Mouse (Mus musculus) telencephalon, adult 2 months (tissue): ENCODE data around the gene Cyp8b1.
A peak's percentile ranks its signal among the peaks of the same experiment; 100 is the strongest.

ENCODE experiments used
- DNase-seq: peaks from one replicate; pipeline ENCODE4 v3.0.0-alpha.2; 2011; ENCODE audit warnings: low read depth, low spot score

Gene Cyp8b1

DNA sequence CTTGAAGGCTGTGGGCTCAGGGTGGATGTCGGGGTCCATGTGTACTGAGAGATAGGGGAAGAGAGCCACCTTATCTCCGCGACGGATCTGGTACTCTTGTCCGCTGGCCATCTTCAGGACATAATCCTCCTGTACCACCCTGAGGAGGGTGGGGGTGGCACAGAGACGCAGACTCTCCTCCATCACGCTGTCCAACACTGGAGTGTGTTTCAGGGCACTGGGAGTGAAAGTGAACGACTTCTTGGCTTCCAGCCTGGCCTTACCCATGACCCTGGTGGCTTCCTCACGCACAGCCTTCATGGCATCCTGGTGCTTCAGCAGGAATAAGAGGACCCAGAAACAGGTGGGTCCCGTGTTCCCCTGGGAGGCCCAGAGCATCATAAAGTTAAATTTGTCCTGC, 1.0 kb downstream of the Cyp8b1 start:
- no peak for DNase-seq

- DNase-seq: no peak
Measured at GRCm38 (mm10) chr9:121914226-121914757, 1.8 kb downstream of the Cyp8b1 start.

DNA sequence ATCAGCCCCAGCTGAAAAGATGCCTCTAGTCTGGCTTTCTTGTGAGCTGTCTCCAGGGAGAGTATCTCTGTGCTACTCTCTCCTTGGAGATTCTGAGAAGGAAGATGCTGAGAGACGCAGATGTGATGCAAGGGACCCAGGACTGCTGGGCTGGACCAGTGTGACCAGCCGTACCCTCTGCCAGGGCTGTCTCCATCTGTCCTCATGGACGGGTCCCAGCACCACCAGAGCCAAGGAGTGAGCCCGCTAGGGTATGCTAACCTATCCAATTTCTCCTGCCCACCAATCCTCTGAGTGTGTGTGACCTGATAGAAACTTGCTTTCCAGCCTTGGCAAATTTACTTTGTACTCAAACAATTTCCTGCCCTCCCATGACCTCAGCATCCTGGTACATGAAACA, 3.3 kb downstream of the Cyp8b1 start:
- no peak for DNase-seq

DNA sequence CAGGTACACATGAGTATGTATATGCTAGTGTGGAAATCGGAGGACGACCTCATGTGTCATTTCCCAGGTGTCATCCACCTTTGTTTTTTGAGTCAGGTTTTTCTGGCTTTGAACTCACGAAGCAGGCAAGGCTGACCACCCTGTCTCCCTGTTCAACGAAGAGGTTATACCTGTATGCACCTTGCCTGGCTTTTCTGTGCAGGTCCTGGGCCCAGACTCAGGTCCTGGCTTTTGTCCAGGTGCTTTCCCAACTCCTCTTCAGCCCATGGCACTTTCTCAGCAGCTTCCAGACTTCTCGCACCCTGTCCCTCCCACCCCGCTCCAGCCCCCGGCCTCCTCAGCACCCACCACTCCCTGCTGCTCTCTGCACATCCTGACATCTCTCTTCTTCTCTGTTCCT, 4.9 kb downstream of the Cyp8b1 start:
- DNase-seq: no peak

- no peak for DNase-seq
Measured at GRCm38 (mm10) chr9:121909635-121910034, 6.5 kb downstream of the Cyp8b1 start.

DNA sequence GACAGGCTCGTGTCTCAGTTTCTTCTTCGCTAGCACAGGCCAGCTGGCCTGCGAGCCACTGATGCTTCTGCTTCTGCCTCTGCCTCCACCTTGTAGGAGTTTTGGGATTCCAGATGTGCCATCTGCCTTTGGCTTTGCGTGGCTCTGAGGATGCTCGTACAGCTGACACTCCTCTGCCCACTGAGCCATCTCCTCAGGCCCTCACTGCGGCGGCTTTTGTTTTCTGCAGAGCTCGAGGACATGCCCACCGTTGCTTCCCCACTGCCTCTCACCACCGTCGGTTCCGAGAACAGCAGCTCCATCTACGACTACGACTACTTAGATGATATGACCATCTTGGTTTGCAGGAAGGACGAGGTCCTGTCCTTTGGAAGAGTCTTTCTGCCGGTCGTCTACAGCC, 7.8 kb downstream of the Cyp8b1 start:
- DNase-seq: no peak

- no peak for DNase-seq
Measured at GRCm38 (mm10) chr9:121907356-121908070, 8.6 kb downstream of the Cyp8b1 start.

GRCm38 (mm10) chr9:121906456-121906855, 9.6 kb downstream of the Cyp8b1 start:
- no peak for DNase-seq

- DNase-seq: peak; percentile 44
Measured at GRCm38 (mm10) chr9:121905556-121906185, 10.4 kb downstream of the Cyp8b1 start.

DNA sequence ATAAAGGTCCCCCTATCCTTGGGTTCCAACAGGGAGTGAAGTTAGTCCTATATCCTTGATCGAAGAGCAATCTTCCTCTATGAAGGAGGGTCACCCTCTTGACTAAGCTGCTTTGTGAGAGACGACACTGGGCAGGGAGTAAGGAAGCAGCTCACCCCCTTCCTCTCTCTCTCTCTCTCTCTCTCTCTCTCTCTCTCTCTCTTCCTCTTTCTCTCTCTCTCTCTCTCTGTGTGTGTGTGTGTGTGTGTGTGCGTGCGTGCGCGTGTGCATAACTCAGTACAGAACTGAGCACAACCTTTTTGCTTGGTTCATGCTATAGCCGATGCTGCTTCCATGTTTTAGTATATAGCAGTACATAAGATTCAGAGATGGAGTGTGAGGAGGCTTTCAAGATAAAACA, 11.2 kb downstream of the Cyp8b1 start:
- no peak for DNase-seq

DNA sequence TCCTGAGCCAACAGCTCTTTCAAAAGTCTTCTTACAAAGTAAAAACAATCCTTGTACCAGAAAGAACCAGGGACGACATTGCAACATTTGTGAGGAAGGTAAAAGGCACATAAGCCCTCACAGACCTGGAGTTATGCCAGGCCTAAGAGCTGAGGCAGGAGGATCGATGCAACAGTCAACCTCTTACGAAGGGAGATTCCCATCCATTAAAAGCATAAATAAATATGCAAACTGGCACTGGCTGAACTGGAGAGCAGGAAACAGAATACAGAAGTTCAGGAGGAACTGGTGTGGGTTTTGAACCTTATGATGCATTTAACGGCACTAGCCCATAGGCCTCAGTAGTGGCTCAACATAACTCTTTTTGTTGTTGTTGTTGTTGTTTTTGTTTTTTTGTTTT, 11.8 kb downstream of the Cyp8b1 start:
- DNase-seq: no peak

- DNase-seq: no peak
Measured at GRCm38 (mm10) chr9:121903476-121904305, 12.4 kb downstream of the Cyp8b1 start.

DNA sequence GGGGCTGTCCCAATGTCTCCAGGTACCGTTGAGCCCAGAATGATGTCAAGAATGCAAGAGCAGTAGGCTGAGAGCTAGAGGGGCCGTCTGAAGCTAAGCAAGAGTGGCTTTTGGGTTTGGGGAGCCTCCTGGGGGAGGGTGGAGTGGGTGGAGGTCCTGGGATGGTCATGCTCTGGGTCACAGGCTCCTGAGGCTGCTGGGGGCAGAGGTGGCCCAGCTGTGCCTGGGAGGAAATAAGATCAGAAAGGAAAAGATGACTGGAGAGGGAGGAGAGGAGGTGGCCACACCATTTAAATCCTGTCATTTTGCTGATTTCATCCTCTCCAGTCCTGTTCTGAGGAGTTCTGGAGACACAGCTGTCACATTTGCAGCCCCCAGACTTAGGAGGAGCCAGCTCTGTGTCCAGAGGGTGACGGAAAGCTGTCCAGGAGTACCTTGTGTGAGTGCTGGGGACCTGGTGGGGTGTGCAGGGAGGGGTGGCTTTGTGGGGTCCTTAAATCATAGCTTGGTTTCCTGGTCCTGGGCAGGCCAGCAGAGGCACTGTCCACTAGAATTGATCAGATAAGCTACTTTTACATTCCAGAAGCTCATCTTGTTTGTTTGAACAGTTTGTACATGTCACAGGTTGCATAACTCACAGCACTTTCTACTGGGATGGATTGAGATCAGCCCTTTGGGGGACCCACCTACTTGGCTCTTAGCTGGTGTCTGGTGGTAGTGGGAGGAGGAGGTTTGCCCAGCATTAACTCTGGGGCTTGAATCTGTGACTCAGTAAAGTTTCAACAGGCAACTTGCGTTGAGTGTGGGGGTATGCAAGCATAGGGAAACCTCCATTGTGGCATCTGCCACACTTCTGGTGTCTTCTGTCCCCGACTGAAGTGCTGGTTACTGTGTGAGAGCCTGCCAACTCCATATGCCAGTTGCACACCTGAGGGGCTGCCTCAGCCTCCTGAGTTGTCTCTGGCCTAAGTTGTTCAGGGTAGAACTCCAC, 14.1 kb downstream of the Cyp8b1 start:
- DNase-seq: no peak

- no peak for DNase-seq
Measured at GRCm38 (mm10) chr9:121900282-121900855, 15.7 kb downstream of the Cyp8b1 start.

- DNase-seq: no peak
Measured at GRCm38 (mm10) chr9:121899306-121899705, 16.8 kb downstream of the Cyp8b1 start.

GRCm38 (mm10) chr9:121898245-121898644, 17.9 kb downstream of the Cyp8b1 start, which contains the start of gene Ackr2:
Ackr2 (plus strand) TSS chr9:121898355.
- DNase-seq: no peak

- no peak for DNase-seq
Measured at GRCm38 (mm10) chr9:121896820-121897219, 19.3 kb downstream of the Cyp8b1 start.

- DNase-seq: no peak
Measured at GRCm38 (mm10) chr9:121895392-121895993, 20.6 kb downstream of the Cyp8b1 start.

DNA sequence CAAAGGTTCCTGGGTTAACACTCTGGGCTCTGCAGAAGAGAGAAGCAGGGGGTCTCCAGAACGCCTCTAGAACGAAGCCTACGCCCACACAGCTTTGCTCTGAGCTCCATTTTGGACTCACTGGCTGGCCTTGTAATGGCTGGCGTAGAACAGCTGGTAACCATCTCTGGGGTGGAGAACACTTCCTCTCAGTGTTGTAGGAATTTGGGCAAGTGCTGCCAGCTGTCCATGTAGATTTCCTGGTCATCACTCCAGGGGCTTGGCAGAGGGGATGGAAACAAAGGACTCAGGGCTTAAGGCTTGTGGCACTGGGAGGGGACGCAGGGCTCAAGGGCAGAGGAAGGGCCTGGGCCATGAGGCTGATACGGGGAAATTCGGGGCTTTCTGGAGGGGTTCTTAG, 21.7 kb downstream of the Cyp8b1 start:
- DNase-seq: no peak

DNA sequence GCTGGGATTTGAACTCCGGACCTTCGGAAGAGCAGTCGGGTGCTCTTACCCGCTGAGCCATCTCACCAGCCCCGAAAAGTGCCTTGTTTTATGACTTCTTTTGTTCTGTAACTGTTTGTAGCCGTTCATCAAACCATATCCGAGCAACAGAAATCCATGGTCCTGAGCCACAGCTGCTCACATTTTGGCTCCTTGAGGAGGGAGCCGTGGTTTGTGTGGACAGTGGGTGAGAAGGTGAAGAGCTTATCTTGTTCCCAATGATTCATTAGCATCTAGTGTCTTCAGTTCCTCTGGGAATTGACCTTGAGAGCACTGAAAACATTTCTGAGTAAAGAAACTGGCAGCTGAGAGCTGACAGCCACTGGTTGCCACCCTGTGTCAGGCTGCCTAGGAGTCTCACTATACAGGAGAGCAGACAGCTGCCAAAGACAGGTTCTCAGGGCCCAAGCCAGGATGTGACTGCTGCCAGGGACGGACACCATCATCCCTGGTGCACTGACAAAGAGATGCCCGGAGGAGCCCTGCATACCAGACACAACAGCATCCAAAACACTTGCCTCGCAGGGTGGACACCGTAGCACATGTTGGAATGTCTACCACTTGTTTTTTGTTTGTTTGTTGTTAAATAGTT, 23.9 kb downstream of the Cyp8b1 start:
- no peak for DNase-seq
